Mouse (Mus musculus) liver, embryonic 14.5 days (tissue): ENCODE data around the gene Zfp661.

Source experiments
- CTCF ChIP-seq: IDR thresholded peaks from 2 replicates; pipeline ENCODE4 v1.5.1; 2016; ENCODE audit warnings: antibody characterized with exemption, low read depth, control low read depth
- EP300 ChIP-seq: IDR thresholded peaks from 2 replicates; pipeline ENCODE4 v1.6.1; 2016; ENCODE audit warnings: antibody characterized with exemption, low read depth

DNA sequence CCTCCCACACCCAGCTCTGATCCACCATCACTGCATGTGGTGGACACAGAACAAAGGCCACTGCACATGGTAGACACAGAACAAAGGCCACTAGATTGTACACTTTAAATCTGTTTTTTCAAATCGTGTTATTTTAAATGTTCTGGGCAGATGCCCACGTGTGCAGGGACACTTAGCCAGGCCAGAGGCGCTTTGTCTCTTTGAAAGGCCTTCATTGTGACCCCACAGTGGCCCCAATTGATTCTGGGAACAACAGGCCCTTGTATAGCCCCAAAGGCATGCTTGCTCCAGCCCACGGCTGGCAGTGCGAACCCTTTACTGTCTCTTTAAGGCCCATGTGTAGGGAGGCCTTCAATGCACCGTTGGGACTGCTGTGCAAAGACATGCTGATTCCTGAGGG, 40.5 kb upstream of the Zfp661 start:
- TF ChIP-seq CTCF, result no peak
- no peak for TF ChIP-seq EP300
